Mouse (Mus musculus): ENCODE results near the gene Arhgap28.

Gene Arhgap28

DNA sequence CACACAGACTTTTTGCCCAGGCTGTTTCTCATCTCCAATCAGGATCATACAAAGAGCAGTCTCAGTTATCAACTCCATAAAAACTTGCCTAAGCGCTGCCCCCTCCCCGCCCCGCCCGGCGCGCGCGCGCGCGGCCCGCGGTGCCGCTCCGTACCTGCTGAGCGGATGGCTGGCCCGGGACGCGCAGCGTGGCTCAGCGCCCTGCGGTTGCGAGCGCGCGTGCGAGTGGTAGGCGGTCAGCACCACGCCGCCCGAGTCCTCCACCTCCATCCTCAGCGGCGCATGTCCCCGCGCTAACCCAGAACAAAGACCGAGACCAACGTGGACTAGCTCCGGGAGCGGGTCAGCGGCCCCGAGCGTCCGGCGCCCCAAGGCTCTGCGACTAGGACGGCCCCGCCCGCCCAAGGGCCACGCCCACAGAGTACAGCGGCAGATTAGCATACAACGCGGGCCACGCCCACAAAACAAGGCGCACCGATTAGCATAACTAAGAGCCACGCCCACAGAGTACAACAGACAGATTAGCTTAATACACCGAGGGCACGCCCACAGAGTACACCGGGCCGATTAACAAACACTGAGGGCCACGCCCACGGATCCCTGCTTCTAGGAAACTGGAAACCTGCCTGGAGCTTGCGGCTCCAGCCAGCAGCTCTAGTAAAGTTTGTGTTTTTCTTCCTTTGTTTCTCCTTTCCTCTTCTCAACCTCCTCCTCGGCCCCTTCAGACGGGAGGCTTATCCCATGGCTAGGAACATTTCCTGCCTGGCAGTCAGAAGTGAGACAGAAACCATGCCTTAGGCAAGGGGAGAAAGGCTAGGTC lies at the start of gene Arhgap28:
TSS of gene Arhgap28 (minus strand) at position 380 of the 820 bp plus-strand sequence.
- DNase-seq (ENCODE audit: low read depth in 2 of 2, low spot score in 2 of 2), result no peak

DNA sequence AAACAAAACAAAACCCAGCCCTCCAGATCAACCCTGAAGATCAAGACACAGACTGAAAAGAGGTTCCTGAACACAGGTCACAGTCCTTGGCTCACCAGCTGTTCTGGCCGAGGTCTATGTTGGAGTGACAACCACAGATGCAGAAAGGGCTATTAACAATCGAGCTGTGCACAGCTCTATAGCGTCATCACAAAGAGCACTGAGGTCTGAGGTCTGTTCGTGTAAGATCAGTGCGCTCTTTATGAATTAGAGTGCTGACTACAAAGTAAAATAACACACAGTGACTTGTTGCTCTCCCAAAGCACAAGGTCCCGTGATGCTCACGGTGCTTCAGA lies 42.4 kb upstream of the Arhgap28 start:
- no peak for DNase-seq (ENCODE audit: low read depth in 2 of 2, low spot score in 2 of 2)

DNA sequence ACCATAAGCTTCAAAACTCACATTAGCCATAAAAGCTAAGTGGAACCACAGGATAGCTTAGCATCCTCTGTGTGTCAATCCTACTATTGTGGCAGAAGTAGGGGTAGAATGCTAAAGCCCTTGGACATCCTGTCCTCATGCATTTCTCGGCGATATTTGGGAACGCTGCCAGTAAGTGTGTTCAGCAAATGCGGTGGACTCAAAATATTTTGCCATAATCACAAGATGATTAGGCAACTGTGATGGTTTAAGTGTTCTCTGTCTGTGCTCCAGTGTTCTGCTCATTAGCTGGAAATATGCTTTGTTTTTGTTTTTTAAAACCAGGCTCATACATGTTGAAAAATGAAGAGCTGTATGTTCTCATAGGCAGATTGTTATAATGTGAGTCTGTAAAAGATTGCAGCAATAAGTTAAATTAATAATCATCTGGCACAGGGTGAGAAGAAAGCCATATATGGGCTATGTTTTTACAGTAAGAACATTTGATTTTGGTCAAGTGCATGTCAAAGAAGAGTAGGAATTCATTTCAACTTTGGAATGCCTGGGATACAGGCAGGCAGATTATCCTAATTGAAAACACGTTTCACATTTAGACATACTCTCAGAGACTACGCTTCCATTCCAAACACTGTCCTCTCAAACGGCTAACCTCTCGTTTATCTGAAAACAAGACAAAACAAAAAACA lies 41.9 kb upstream of the Arhgap28 start:
- no peak for DNase-seq (ENCODE audit: low read depth in 2 of 2, low spot score in 2 of 2)

DNA sequence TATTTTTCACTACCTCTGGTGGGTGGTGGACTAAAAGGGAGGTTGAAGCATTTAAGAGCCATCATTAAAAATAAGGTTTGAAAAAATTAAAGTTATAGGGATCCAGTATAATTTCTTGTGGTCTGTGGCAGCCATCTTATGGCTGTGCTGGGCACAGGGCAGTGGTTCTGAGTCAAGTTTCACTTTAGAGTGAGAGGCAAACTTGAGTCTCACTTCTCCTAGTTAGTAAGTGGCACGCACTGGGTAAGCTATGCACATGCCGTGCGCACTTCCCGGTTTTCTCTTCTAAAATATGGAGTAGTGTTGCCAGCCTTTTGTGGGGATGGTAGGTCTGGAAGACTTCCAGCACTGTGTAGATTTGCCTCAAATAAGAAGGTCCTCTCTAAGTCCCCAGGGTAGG lies 38.5 kb upstream of the Arhgap28 start:
- no peak for DNase-seq (ENCODE audit: low read depth in 2 of 2, low spot score in 2 of 2)

DNA sequence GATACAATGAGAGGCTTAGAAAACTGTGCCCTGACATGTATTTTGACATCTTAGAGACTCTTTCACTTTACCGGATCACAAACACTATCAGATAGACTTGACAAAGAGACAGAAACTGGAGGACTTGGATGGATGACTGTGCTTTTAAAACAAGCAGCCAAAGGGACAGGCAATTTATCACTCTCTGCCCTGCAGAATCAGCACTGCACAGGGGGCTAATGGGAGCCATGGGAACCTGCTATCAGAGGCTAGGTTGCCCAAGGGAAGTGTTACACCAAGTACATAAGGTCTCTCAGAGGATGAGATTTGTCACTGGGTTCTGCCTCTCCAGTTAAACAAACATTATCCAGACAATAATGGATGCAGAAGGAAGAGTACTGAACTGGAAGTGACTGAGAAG lies 33.1 kb upstream of the Arhgap28 start:
- no peak for DNase-seq (ENCODE audit: low read depth in 2 of 2, low spot score in 2 of 2)

DNA sequence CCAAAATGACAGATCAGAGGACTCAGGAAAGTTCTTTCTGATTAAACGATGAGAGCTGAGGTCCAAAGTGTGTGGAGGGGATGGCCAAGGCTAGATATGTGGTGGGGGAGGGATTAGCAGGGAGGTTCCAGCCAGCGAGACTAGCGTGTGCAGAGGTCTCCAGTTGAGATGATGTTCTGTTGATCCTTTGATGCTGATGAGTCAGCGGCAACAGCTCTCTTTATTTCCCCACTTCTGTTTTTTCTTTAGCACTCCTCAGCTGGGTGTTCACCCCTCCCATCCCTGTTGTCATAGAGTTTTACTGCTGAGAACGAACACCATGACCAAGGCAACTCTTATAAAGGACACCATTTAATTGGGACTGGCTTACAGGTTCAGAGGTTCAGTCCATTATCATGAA lies 25.6 kb upstream of the Arhgap28 start:
- no peak for DNase-seq (ENCODE audit: low read depth in 2 of 2, low spot score in 2 of 2)

DNA sequence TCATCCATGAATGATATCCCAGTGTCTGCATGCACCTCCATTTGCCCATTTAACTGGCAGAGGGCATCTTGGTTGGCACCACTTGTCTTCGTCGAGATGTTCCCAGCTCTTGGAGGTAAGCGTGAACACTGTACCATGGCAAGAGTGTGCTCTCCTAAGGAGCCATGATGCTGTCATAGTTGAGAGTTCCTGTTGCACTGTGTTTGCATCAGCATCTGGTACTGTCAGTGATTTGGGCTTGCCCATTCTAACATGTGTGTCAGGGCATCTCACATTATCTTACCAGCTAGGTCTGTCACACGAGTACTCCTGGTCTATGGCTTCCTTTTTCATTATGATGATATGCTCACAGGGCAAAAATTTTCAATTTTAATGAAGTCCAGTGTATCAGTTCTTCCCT lies 24.6 kb upstream of the Arhgap28 start:
- DNase-seq (ENCODE audit: low read depth in 2 of 2, low spot score in 2 of 2), result no peak

DNA sequence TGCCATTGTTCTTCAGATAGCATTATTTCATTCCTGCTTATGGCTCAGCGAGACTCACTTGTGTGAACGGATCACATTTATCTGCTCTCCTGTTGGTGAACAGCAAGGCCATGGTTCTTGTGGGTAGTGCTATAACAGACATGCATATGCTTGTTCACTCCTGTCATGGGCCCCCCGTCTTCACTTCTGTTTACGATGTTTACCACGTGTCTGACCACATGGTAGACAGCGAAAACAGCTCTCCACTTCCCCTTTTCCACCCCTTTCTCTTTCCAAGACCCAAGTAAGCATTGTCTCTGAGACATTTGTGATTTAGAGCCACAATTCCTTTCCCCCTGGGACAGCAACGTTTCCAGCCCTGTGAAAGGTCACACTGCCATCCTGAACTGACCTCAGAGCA lies 20.4 kb upstream of the Arhgap28 start:
- DNase-seq (ENCODE audit: low read depth in 2 of 2, low spot score in 2 of 2), result no peak

DNA sequence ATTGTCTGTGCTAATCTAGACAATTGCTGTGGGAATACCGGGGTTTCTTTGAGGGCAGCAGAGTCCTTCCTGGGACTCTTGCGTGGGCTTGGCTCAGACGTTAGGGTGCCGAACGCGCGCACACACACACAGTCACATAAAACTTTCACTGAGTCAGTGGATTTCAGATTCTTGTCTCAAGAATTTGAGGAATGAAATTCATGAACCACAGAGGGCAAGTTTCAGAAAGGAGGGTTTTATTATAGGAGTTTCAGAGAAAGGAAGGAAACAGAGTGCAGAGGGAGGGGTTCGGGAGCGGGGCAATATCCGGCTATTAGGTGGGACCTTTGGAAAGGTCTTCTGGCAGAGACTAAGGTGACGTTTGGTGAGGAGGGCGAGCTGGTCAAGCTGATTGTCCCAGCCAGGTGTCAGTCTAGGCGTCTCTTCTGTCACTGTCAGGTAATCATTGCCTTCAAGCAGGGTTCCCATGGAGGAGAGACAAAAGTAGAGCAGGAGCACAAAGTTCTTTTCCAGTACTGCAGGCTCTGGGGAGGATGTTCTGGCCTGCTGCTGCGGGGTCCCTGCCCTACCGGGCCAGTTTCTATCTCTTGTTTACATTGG lies 15.6 kb upstream of the Arhgap28 start:
- DNase-seq (ENCODE audit: low read depth in 2 of 2, low spot score in 2 of 2), result no peak

DNA sequence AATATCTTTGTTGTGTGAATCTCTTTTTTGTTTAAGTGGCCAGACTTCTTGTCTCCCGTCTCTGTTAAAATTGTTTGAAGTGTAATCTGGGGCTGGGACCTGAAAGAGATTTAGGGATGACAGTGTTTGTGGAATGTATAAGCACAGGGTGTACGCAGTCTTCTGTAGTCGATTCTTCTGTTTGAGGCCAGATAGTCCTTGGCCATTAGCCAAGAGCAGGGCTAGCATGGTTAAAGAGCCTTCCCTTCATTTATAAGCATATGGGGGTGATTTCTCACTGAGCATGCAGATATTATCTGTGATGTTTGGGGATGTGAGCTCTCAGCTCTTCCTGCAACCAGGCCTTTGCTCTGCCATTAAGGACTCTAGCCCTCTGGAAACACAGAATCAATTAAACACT lies 13.2 kb upstream of the Arhgap28 start:
- DNase-seq (ENCODE audit: low read depth in 2 of 2, low spot score in 2 of 2), result no peak

DNA sequence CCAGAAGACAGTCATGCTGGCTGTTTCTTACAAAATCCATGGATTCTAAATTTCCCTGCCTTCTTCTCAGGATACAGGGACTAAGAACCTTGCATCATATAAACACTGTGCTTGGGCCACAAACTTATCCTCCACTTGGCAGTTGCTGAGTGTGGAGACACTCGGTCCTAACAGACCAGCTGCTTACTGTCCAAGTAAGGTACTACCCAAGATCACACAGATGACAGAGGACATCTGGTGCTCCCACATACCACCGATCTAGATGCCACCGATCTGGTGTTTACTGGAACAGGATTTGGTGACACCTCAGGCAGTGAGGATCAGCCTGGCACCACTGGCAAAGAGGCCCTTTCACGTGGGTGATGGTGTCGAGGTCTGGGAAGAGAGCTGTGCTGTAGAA lies 7.7 kb upstream of the Arhgap28 start:
- no peak for DNase-seq (ENCODE audit: low read depth in 2 of 2, low spot score in 2 of 2)

DNA sequence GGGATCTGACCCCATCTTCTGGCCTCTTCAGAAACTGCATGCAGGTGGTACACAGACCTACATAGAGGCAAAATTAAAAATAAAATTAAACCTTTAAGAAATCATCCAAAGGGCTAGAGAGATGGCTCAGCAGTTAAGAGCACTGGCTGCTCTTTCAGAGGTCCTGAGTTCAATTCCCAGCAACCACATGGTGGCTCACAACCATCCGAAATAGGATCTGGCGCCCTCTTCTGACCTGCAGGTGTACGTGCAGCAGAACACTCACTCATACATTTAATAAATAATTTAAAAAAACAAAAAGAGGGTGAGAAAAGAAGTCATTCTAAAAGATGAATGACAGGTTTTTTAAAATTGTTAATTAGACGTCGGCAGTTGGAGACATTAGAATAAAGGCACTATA lies 6.1 kb upstream of the Arhgap28 start:
- no peak for DNase-seq (ENCODE audit: low read depth in 2 of 2, low spot score in 2 of 2)

DNA sequence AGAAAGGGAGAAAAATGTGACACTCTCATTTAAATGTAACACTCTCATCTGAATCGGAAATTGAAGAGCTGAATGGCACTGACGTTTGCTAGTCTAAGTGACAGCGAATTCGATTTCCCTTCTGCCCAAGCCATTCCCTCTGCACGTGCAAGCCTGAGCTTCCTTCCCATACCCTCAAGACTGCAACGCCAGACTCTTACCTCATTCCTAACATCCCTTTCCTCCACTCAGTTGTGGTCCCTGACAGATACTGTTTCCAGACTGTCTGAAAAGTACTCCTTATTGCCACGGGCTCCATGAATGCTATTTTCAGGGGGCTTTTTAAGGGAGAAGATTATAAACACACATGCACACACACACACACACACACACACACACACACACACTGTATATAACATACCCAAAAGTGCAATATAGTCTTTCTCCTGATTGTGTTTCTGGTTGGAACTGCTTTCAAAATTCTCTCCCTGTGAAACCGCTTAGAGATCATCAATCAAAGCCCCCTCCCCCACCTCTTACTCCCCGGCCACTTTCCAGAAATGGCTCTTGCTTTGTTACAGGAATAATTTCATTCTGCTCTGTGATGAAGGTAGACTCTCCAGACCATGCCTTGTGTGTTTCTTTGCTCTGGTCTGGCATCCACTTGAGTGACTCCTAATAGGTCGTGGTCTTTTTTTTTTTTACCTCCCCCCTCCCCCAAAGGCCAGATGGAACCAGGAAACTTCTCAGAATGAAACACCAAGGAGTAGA lies 836 bp upstream of the Arhgap28 start:
- DNase-seq (ENCODE audit: low read depth in 2 of 2, low spot score in 2 of 2), result no peak

DNA sequence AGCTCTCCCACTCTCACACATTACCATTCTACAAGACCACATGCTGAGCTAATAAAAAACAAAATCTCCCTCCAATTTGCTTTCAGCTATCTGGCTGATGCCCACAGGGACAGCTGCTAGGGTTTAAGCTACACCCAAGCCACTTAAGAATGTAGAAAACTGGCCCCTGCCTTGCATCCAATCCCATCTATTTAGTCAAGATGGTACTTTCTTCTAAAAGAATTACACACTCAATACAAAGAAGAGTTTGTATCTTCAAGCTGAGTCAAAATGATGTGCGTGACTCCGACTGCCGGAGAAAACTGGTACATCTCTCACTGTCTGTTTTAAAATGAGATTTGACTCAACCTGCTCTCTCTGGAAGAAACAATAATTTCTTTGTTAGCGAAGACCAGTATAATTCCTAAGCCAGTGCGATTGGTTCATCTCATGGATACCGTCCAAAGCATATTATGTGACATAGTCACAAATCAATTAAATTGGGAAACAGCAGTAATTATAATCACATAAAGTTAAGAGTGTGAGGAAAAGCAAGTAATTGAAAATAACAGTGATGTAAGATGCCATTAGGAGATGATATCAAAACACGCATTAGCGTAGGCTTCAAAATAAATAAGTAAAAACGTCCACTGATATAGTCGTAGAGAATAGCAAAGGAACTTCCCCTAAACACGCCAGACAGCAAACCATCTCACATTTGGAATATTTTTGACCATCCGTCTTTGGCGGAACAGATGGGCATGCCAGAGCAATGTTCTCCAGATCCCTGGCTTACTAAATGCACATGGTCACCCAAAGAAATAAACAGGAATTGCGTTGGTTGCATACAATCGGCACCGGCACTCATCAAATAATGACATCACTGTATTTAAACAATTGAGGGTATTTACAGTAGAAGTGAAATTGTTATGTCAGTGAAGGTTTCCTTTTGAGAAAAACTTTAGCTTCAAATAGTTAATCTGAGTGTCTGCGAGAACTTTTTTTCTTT lies 1.0 kb downstream of the Arhgap28 start:
- DNase-seq (ENCODE audit: low read depth in 2 of 2, low spot score in 2 of 2), result no peak

DNA sequence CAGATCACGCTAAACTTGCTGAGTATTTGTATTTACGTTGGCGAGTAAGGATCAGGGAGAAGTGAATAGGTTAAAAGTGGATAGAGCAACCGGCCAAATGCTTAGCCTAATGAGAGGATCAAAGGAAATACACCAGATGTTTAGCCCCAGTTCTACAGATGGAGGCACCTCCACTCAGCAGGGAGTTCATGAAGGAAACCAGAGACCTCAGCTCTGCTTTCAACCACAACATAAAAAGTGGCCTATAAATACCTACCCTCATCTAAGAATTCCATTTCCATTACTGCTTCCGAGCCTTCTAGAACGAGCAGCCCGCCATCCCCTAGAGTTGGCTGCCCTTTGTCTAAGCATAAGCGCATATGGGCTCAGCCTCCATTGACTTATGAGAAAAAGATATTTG lies 4.1 kb downstream of the Arhgap28 start:
- no peak for DNase-seq (ENCODE audit: low read depth in 2 of 2, low spot score in 2 of 2)

DNA sequence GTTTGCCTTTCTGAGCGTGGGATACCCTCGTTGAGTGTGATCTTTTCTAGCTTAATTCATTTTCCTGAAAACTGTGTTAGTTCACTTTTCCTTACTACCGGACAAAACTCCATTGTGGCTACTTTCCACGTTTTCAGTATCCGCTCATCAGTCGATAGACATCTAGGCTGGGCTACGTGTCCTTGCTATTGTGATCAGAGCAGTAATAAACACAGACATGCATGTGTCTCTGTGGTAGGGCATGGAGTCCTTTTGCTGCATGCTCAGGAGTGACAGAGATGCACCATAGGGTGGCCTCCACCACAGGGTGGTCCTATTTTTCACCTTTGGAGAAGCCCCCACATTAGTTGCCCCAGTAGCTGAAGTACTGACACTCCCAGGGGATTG lies 7.2 kb downstream of the Arhgap28 start:
- DNase-seq (ENCODE audit: low read depth in 2 of 2, low spot score in 2 of 2), result no peak

DNA sequence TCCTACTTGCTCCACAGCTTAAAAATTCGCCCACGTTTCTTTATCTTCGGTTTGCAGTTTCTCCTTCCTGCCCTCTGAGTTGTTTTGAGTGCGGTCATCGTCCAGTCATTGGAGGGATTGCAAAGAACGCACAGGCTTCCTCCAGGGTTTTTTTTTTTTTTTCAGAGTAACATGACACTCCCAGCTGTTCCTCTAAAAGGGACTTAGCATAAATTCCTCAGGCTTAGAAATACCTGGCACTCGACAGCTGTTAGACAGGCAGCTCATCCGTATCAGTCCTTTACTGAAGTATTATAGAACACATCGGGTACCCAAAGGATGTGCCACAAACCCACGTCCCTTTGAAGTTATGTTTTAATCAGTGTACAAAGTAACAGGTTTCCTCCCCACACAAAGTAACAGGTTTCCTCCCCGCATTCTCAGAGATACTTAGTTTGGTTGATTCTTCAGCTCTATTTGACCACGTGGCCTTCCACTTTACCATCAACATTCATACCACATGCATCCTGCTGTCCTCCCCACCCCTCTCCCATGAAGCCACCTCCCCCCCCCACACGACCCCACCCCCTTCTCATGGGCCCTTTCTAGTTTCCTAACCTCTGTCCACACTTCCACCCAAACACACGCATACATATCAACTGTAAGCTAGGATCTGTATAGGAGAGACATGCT lies 7.7 kb downstream of the Arhgap28 start:
- DNase-seq (ENCODE audit: low read depth in 2 of 2, low spot score in 2 of 2), result no peak

DNA sequence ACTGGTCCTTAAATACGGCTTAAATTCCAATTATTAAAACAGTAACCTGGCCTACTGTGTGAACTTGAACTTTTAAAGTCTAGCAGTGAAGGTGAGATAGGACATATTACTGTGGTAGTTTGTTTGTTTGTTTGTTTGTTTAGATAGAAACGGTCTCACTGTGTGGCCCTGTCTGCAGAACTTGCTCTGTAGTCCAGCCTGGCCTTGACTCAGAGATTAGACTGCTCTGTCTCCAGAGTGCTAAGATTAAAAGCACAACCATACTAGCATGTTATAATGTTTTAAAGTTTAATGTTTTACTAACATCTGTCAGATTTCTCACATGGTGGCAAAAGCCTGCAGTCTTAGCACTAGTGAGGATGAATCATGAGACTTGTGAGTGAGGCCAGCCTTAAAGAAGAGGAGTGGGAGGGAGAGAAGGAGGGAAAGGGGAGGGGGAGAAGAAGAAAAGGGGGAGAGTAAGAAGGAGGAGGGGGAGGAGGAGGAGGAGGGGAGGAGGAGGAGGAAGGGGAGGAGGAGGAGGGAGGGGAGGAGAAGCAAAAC lies 8.6 kb downstream of the Arhgap28 start:
- DNase-seq (ENCODE audit: low read depth in 2 of 2, low spot score in 2 of 2), result no peak

DNA sequence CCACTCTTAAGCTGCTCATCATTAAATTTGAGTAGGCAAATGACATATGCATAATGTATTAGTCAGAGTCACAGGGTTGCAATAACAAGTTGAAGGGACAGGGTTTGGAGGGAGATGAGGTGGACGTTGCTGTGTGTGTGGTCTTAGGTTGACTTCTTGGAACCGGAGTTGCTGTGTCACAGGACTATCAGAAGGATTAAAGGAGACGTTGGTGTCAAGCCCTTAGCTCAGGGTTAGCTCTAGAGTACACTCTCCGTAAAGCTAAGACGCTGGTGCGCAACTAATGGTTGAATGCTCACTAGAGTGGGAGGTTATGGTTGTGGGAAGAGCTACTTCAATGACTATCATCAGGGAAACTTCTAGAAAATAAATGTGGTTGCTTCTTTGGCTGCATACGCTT lies 9.1 kb downstream of the Arhgap28 start:
- DNase-seq (ENCODE audit: low read depth in 2 of 2, low spot score in 2 of 2), result no peak
